Mouse (Mus musculus) central nervous system, embryonic 11.5 days (tissue): ENCODE measurements around the gene Scube2. TPM values are rescaled to one million over a fixed set of nuclear protein-coding genes. Genes with fewer than 3 reads are reported as not detected.

Experiments used
- polyA plus RNA-seq: library from polyadenylated mRNA; depleted of rRNA; stranded (reverse); fragments of >200 nt; gene quantifications from 2 replicates; pipeline ENCODE4 v1.2.3, GENCODE M21; 2012; rRNA removed

The Scube2 gene
- 1.2 and 1.7 TPM in 2 replicates for polyA plus RNA-seq

GRCm38 (mm10) chr7:109865370-109866229 is at the start of gene Scube2:
Gene Scube2 (minus strand): TSS chr7:109865679.

GRCm38 (mm10) chr7:109781470-109782203 is 83.8 kb downstream of the Scube2 start, which contains the start of gene Nrip3:
Gene Nrip3 (minus strand): TSS chr7:109782025.

GRCm38 (mm10) chr7:109752008-109752925 is 113.2 kb downstream of the Scube2 start, which contains the start of gene Tmem9b:
Gene Tmem9b (minus strand): TSS chr7:109752875.

Other genes with a start within 250 kb of the Scube2 start
- 21.3 and 39.9 TPM in 2 replicates for gene St5, start 162.1 kb downstream of the Scube2 start, polyA plus RNA-seq
- 19.0 and 19.3 TPM in 2 replicates for gene Akip1, start 162.0 kb downstream of the Scube2 start, polyA plus RNA-seq
- gene BC051019, start 141.8 kb downstream of the Scube2 start, polyA plus RNA-seq = 0.10 TPM in 1 of 2 replicates, not detected in the other
- not detected in 2 replicates for gene Ascl3, start 134.0 kb downstream of the Scube2 start, polyA plus RNA-seq
- 23.5 and 27.3 TPM in 2 replicates for gene Tmem9b, start 112.8 kb downstream of the Scube2 start, polyA plus RNA-seq
- gene Nrip3, start 83.7 kb downstream of the Scube2 start, polyA plus RNA-seq = 0.51 and 0.82 TPM in 2 replicates
- gene Dennd5a, start 94.8 kb upstream of the Scube2 start, polyA plus RNA-seq = 67.1 and 99.8 TPM in 2 replicates
- gene Tmem41b, start 121.2 kb upstream of the Scube2 start, polyA plus RNA-seq = 28.8 and 54.6 TPM in 2 replicates
- 74.9 and 97.2 TPM in 2 replicates for gene Ipo7, start 152.6 kb upstream of the Scube2 start, polyA plus RNA-seq
- 14.8 and 29.3 TPM in 2 replicates for gene Zfp143, start 195.5 kb upstream of the Scube2 start, polyA plus RNA-seq